Mouse (Mus musculus): Measurements from ENCODE around the gene Gm26920. TPM values are rescaled to one million over a fixed set of nuclear protein-coding genes. Genes with fewer than 3 reads are reported as not detected.
A peak's percentile ranks its signal among the peaks of the same experiment; 100 is the strongest.

Gene Gm26920
- polyA plus RNA-seq, 1 experiment from 2014 or later: 2.4 TPM

DNA sequence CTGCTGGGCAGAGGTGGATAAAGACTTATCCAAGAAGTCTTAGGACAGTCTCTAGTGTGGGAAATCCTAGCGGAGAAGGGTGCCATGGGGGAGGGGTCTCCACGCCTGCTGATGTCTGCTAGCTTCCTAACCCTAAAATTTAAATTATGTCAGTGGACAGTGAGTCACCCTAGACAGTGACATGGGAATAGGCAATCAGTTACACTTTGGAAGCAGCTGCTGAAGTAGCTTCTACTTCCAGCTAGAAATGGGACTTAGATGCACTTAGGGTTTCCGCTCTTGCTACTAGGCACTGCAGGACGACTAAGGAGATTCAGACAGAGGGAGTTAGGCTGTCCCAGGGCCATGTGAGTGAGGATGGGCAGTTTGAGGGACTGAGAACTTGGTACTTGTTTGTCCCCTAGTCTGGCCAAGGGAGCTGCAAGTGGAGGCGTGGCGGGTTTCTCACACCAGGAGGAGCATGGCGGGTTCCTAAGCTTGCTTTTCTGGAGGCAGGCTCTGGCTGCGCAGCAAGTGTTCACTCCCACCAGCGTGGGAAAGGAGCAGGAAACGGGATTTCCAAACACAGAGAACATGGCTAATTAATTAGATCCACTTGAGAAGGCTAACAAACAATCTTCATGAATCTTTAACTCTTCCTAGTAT, 79.5 kb downstream of the Gm26920 start:
- Histone ChIP-seq H3K4me1 (peaks cover 34% of the 10 kb centered on the region), H3K4me2 (no peak overlapping the region), H3K27me3 (no peaks in the 10 kb centered on the region), H3K4me3 (replicated peaks) (no peak overlapping the region), H3K27ac (0 out of 2 replicates have a peak overlapping the region, but pooled peaks have one; percentile 13), H3K9ac (no peak overlapping the region), H3K9me3 (replicated peaks) (no peaks in the 10 kb centered on the region), H3K36me3 (peaks cover 79% of the 10 kb centered on the region)
- WGBS: 75% methylated on average over 10 of the region's 10 CpGs
- no peak for ATAC-seq (replicated peaks; ENCODE audit: low FRiP score)

DNA sequence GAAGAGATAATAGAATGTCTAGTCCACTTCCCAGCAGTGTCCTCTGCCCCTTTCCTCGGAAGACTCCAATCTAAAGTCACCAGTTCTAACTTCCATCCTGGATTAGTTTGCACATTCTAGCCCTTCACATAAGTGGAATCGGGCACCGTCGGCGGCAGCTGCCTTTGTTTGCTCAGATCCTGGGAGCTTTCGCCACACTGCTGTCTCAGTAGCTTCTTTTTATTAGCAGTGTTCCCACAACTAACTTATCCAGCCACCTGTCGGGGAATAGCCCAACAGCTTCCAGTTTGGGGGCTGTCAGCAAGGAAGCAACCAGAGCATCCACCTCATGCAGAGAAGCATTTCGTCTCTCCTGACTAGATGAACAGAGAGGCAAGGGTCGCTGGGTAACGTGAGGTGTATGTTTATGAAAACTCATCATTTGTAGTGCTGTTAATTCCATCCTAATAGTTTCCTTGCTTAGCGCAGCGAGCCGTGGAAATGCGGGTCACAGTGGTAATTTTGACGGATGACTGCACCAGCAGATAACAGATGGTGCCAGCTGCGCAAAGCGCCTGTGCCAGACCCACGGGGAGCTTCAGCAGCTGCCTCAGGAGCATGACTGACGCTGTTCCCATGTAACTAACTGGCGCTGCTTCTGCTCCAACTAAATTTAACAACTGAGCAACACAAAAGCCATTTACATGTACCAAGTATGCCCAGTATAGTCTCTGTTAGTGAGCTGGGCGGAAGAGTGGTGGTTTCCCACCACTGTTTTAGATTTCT, 80.7 kb downstream of the Gm26920 start:
- H3K27me3 ChIP-seq: no peaks in the 10 kb centered on the region
- no peak overlapping the region for H3K4me3 ChIP-seq (replicated peaks)
- no peak overlapping the region for H3K9ac ChIP-seq
- WGBS: 61% methylated on average over 21 of the region's 21 CpGs
- peak overlapping the region; percentile 78 for H3K27ac ChIP-seq
- no peaks in the 10 kb centered on the region for H3K9me3 ChIP-seq (replicated peaks)
- no peak overlapping the region for H3K4me2 ChIP-seq
- peaks cover 34% of the 10 kb centered on the region for H3K4me1 ChIP-seq
- ATAC-seq (replicated peaks; ENCODE audit: low FRiP score): peak; percentile 64
- H3K36me3 ChIP-seq: peaks cover 76% of the 10 kb centered on the region

DNA sequence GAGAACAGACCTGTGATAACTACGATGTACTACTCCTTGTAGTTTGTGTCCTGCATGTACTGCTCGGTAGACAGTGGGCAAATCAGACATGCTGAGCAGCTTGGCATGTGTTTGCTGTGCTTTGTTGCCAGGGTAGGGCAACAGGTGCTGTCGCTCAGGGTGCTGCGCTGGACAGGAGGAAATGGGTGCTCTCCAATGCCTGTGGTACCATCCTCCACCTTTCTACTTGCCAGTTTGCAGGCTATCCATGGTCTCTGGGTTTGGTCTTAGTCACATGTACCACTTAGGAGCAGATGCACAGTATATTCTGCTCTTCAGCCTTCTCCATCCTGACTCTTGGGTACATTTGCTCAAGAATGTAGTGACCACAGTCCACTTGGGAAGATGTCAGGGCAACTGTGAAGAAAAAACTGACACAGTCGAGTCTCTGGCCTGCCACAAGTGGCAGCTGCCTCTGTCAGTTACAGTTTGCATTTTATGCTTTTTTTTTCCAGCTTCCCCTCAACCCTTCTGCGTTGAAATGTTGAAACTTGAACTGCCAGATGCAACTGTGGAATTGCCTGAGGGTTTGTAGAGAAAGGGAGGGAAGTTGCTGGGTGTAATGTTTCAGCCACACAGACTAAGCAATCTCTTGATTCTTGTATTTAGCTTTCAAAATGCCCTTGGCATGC, 82.1 kb downstream of the Gm26920 start:
- no peaks in the 10 kb centered on the region for H3K9me3 ChIP-seq (replicated peaks)
- no peak overlapping the region for H3K4me2 ChIP-seq
- no peak for ATAC-seq (replicated peaks; ENCODE audit: low FRiP score)
- WGBS: 63% methylated on average over 6 of the region's 6 CpGs
- peak overlapping the region; percentile 78 for H3K27ac ChIP-seq
- no peak overlapping the region for H3K4me3 ChIP-seq (replicated peaks)
- H3K4me1 ChIP-seq: peaks cover 34% of the 10 kb centered on the region
- no peak overlapping the region for H3K9ac ChIP-seq
- no peaks in the 10 kb centered on the region for H3K27me3 ChIP-seq
- H3K36me3 ChIP-seq: peaks cover 73% of the 10 kb centered on the region

DNA sequence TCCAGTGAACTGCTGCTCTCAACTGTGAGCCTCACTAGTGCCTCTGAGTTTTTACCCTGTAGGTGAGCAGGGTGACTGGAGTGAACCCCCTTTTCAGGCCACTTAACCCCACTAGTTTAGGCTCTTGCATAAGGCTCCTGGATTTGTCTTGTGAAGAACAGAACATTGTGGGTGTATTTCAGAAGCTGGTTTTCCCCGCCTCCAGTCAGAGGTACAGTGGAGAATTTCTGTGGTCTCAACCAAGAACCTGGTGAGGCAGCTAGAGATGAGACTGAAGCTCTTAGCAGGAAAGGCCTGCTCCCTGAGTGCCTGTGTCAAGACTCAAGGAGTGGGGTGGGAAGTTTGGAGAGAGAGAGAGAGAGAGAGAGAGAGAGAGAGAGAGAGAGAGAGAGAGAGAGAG, 82.6 kb downstream of the Gm26920 start:
- no peak for ATAC-seq (replicated peaks; ENCODE audit: low FRiP score)
- 96% methylated on average over 1 of the region's 1 CpGs for WGBS
- Histone ChIP-seq H3K36me3 (peaks cover 76% of the 10 kb centered on the region), H3K9ac (no peak overlapping the region), H3K27me3 (no peaks in the 10 kb centered on the region), H3K4me1 (peaks cover 34% of the 10 kb centered on the region), H3K27ac (0 out of 2 replicates have a peak overlapping the region, but pooled peaks have one; percentile 78), H3K4me2 (no peak overlapping the region), H3K9me3 (replicated peaks) (no peaks in the 10 kb centered on the region), H3K4me3 (replicated peaks) (no peak overlapping the region)

Small RNA genes within 50 kb of the gene (microRNA-seq; reads per million reads assigned to microRNA genes)
- not detected for gene Gm23368

Other genes starting within 250 kb of the Gm26920 start
- gene Zfp940, start 236.7 kb downstream of the Gm26920 start, polyA plus RNA-seq (2015; fragmentation: Nextera tagmentation; extraction: Ambion mirVana): 5.4 and 6.7 TPM in 2 replicates
- 7.5 and 7.8 TPM in 2 replicates for gene Zfp420, start 230.4 kb downstream of the Gm26920 start, polyA plus RNA-seq (2015; fragmentation: Nextera tagmentation; extraction: Ambion mirVana)
- gene Zfp27, start 183.8 kb downstream of the Gm26920 start, polyA plus RNA-seq (2015; fragmentation: Nextera tagmentation; extraction: Ambion mirVana): 9.5 and 10.8 TPM in 2 replicates
- 5.2 and 5.8 TPM in 2 replicates for gene Zfp383, start 182.2 kb downstream of the Gm26920 start, polyA plus RNA-seq (2015; fragmentation: Nextera tagmentation; extraction: Ambion mirVana)
- gene Zfp74, start 136.3 kb downstream of the Gm26920 start, polyA plus RNA-seq (2015; fragmentation: Nextera tagmentation; extraction: Ambion mirVana): 12.0 and 12.2 TPM in 2 replicates
- 17.7 and 19.5 TPM in 2 replicates for gene Zfp568, start 106.5 kb downstream of the Gm26920 start, polyA plus RNA-seq (2015; fragmentation: Nextera tagmentation; extraction: Ambion mirVana)
- gene Zfp14, start 39.0 kb downstream of the Gm26920 start, polyA plus RNA-seq (2015; fragmentation: Nextera tagmentation; extraction: Ambion mirVana): 3.0 and 4.0 TPM in 2 replicates
- 3.9 and 5.5 TPM in 2 replicates for gene Zfp82, start 17.5 kb downstream of the Gm26920 start, polyA plus RNA-seq (2015; fragmentation: Nextera tagmentation; extraction: Ambion mirVana)
- 12.2 and 15.9 TPM in 2 replicates for gene Zfp566, start 117 bp upstream of the Gm26920 start, polyA plus RNA-seq (2015; fragmentation: Nextera tagmentation; extraction: Ambion mirVana)
- 109 and 114 TPM in 2 replicates for gene Zfp260, start 4.4 kb upstream of the Gm26920 start, polyA plus RNA-seq (2015; fragmentation: Nextera tagmentation; extraction: Ambion mirVana)
- 8.6 and 8.7 TPM in 2 replicates for gene Zfp382, start 31.5 kb upstream of the Gm26920 start, polyA plus RNA-seq (2015; fragmentation: Nextera tagmentation; extraction: Ambion mirVana)
- 17.8 and 20.2 TPM in 2 replicates for gene Zfp146, start 79.3 kb upstream of the Gm26920 start, polyA plus RNA-seq (2015; fragmentation: Nextera tagmentation; extraction: Ambion mirVana)
- gene Cox7a1, start 93.7 kb upstream of the Gm26920 start, polyA plus RNA-seq (2015; fragmentation: Nextera tagmentation; extraction: Ambion mirVana): 11.1 and 11.7 TPM in 2 replicates
- 90.8 and 98.8 TPM in 2 replicates for gene Capns1, start 108.4 kb upstream of the Gm26920 start, polyA plus RNA-seq (2015; fragmentation: Nextera tagmentation; extraction: Ambion mirVana)
- gene Polr2i, start 141.5 kb upstream of the Gm26920 start, polyA plus RNA-seq (2015; fragmentation: Nextera tagmentation; extraction: Ambion mirVana): 148 and 152 TPM in 2 replicates
- gene Tbcb, start 141.9 kb upstream of the Gm26920 start, polyA plus RNA-seq (2015; fragmentation: Nextera tagmentation; extraction: Ambion mirVana): 174 and 190 TPM in 2 replicates
- not detected in 2 replicates for gene Ovol3, start 145.3 kb upstream of the Gm26920 start, polyA plus RNA-seq (2015; fragmentation: Nextera tagmentation; extraction: Ambion mirVana)
- 0.59 and 0.61 TPM in 2 replicates for gene Thap8, start 189.7 kb upstream of the Gm26920 start, polyA plus RNA-seq (2015; fragmentation: Nextera tagmentation; extraction: Ambion mirVana)
- 8.6 and 9.9 TPM in 2 replicates for gene Wdr62, start 190.0 kb upstream of the Gm26920 start, polyA plus RNA-seq (2015; fragmentation: Nextera tagmentation; extraction: Ambion mirVana)
- 33.3 and 36.5 TPM in 2 replicates for gene Clip3, start 201.3 kb upstream of the Gm26920 start, polyA plus RNA-seq (2015; fragmentation: Nextera tagmentation; extraction: Ambion mirVana)
- 94.7 and 95.7 TPM in 2 replicates for gene Alkbh6, start 218.3 kb upstream of the Gm26920 start, polyA plus RNA-seq (2015; fragmentation: Nextera tagmentation; extraction: Ambion mirVana)
- 88.2 and 97.7 TPM in 2 replicates for gene Syne4, start 224.4 kb upstream of the Gm26920 start, polyA plus RNA-seq (2015; fragmentation: Nextera tagmentation; extraction: Ambion mirVana)
- 2.6 TPM in 1 of 2 replicates, not detected in the other for gene E130208F15Rik, start 231.3 kb upstream of the Gm26920 start, polyA plus RNA-seq (2015; fragmentation: Nextera tagmentation; extraction: Ambion mirVana)
- gene Sdhaf1, start 233.5 kb upstream of the Gm26920 start, polyA plus RNA-seq (2015; fragmentation: Nextera tagmentation; extraction: Ambion mirVana): 17.3 and 18.7 TPM in 2 replicates